Mouse (Mus musculus) lung, postnatal 25 days (tissue): ENCODE data around the gene Tepp.

Experiments
- DNase-seq: peaks from one replicate; pipeline ENCODE4 v3.0.0; 2022; ENCODE audit warnings: low spot score

Tepp gene

GRCm38 (mm10) chr8:95331720-95332436, 21.5 kb downstream of the Tepp start, which contains the start of the genes Zfp319 and Usb1:
Gene Zfp319 (minus strand): TSS chr8:95331950.
Gene Usb1 (plus strand): TSS chr8:95332284.
- peak; percentile 94 for DNase-seq

GRCm38 (mm10) chr8:95332437-95333199, 22.3 kb downstream of the Tepp start:
- DNase-seq, result no peak

GRCm38 (mm10) chr8:95335706-95336105, 25.3 kb downstream of the Tepp start:
- no peak for DNase-seq

- DNase-seq, result no peak
These were observed 26.0 kb downstream of the Tepp start for GRCm38 (mm10) chr8:95336363-95336762.

- no peak for DNase-seq
These were observed 31.4 kb downstream of the Tepp start for GRCm38 (mm10) chr8:95341721-95342120.

GRCm38 (mm10) chr8:95344668-95345067, 34.3 kb downstream of the Tepp start:
- no peak for DNase-seq

GRCm38 (mm10) chr8:95346643-95347545, 36.5 kb downstream of the Tepp start:
- peak; percentile 75 for DNase-seq

- no peak for DNase-seq
These were observed 38.0 kb downstream of the Tepp start for GRCm38 (mm10) chr8:95348356-95348755.

- DNase-seq, result peak; percentile 73
These were observed 38.7 kb downstream of the Tepp start for GRCm38 (mm10) chr8:95348811-95349630.

- no peak for DNase-seq
These were observed 41.1 kb downstream of the Tepp start for GRCm38 (mm10) chr8:95351461-95351860.

GRCm38 (mm10) chr8:95352151-95352870, 41.9 kb downstream of the Tepp start, which contains the start of gene Mmp15:
Gene Mmp15 (plus strand): TSS chr8:95352268.
- DNase-seq, result peak; percentile 84

GRCm38 (mm10) chr8:95352871-95353866, 42.8 kb downstream of the Tepp start:
- peak; percentile 32 for DNase-seq

GRCm38 (mm10) chr8:95354606-95355005, 44.2 kb downstream of the Tepp start:
- peak; percentile 58 for DNase-seq

GRCm38 (mm10) chr8:95358550-95359411, 48.4 kb downstream of the Tepp start:
- no peak for DNase-seq

GRCm38 (mm10) chr8:95360181-95361015, 50.0 kb downstream of the Tepp start:
- DNase-seq, result no peak

GRCm38 (mm10) chr8:95361016-95361341, 50.6 kb downstream of the Tepp start:
- DNase-seq, result no peak

GRCm38 (mm10) chr8:95362272-95362671, 51.9 kb downstream of the Tepp start:
- DNase-seq, result no peak

- DNase-seq, result no peak
These were observed 53.5 kb downstream of the Tepp start for GRCm38 (mm10) chr8:95363849-95364248.
